Mouse (Mus musculus): ENCODE data around the gene Exosc7.

The Exosc7 gene

DNA sequence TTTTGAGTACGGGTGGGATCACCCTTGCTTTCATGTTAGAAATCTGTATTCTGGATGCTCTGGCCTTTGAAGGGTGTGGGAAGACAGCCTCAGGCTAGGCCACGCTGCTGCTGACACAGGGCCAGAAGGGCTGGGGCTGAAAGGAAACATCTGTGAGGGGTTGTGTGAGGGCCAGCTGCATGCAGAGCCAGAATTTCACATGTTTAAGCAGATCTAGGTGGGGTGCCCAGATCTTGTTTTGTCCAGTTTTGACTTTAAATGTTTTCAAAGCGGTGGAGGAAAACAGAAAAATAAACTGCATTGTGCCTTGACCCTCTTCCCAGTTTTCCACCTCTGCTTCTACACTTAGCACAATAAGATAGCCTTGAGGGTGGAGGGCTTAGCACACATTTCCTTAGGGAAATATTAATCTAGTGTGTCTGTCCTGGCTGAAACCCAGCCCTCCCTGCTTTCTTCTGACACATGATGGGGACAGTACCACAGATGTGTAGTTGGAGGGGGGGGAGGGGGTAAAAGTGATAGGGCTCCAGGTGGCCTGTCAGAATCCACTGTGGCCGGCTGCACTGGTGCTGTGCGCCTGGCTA lies 26.0 kb downstream of the Exosc7 start:
- in situ Hi-C loops (cut with MseI, MboI) = no loop called here

DNA sequence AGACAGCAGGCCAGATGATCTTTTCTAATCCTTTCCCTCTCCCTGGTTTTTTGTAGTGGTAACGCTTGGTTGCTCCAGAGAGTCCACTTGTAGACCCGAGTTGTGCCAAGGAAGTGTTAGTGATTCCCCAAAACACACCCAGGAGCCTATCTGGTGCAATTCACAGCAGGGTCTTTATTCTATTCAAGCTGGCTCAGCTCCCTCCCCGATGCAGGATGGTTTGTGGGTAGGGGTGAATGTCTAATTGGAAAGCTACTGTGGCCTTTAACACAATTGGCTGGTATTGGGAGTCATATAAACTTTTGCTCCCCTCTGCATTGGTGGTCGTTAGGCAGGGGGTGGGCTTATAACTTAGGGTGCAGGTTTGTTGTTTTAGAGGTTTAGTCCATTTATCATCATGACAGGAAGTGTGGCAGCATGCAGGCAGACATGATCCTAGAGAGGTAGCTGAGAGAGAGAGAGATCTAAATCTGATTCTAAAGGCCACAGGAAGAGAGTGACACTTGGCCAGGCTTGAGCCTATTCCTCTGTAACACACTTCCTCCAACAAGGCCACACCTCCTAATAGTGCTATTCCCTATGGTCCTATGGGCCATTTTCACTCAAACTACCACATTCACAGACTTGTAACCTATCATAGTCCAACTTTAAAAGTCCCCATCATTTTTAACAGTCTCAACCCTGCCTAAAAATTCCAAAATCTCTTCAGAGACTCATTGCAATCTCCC lies 27.0 kb downstream of the Exosc7 start:
- in situ Hi-C loops (cut with MseI, MboI) = no loop called here

DNA sequence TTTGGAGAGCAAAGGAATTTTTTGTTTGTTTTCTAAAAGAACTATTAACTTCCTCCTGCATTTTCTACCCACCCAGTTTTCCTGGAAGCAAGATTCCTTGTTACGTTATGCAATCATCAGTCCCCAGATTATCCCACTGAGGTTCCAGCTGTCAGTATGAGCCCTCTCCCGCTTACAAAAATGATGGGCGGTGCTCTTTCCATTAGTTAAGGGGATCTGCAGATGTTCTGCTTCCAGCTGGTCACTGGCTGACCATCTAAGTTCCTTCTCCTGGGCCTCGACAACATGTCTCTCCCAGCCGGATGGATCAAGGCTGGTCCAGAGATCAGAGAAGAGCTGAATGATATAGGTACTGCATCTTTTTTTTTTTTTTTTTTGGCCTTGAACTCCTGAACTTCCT lies 35.4 kb downstream of the Exosc7 start:
- in situ Hi-C loops (cut with MseI, MboI) = no loop called here

DNA sequence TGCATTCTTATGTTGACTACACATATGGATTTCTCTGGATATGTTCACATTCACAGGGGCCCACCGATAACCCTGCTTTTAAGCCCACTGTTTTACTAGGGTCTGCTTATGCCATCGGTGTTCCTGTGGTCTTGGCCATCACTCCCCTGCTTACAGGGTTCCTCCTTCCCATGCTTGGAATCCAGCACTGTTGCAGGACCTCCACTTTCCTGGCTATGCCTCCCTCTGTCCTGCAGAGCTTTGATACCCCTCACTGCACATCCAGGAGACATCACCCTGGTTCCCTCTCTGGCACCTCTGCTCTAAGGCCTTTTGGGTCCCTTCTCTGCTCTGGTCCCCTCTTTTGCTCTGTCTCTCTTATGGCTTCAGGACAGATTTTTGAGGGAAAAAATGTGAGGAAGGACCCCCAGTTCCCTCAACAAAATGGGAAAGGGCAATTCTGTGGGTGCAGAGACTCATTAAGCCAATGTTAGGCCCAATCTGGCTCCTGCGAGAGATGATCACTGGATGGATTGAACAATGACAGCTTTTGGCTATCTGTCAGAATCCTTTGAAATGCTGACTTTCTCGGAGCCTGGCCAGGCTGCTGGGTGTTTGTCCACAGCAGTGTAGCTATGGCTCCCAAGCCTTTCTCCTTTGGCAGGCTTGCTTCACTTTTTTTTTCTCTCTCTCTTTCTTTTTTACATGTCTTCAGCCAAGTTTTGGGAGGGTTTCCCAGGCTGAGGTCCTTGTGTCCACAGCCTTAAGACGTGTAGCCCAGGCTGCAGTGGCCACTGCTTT lies 37.4 kb downstream of the Exosc7 start, which contains the start of gene Clec3b:
Clec3b (plus strand) TSS at position 706 of the 780 bp plus-strand sequence.
- in situ Hi-C loops (cut with MseI, MboI) = loop anchor here (10.0 kb wide), 1 partner anchor 294 kb away; no protein-coding TSS in a partner anchor

DNA sequence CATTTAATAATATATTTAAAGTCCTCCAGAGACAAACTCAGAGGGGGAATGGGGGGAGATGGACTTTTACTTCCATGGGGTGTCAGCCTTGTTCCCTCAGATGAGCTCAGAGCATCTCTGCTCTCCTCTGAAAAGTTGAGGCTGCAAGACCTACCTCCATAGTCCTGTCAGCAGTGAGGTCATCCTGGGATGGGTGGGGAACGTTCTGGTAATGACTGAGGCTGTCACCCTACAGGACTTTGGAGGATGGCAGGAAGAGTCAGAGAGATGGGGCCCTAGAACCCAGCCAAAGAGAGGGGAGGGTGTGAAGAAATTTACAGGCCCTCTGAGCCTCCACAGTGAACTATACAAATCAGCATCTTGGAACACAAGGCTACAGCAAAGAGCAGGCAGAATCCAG lies 38.5 kb downstream of the Exosc7 start:
- in situ Hi-C loops (cut with MseI, MboI) = loop anchor here (10.0 kb wide), 1 partner anchor 293 kb away; no protein-coding TSS in a partner anchor

DNA sequence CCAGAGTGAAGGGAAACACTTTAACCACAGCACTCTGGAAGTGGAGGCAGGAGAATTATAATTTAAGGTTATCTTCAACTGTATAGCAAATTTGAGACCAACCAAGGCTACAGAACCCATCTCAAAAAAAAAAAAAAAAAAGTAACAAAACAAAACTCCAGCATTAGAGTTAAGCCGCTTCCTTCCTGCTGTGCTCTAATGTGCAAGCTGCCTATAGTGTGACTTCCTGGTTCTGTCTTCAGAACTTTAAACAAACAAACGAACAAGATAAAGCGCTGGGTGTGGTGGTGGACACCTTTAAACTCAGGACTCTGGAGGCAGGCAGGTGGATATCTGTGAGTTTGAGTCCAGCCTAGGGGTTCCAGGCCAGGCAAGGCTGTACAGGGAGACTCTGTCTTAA lies 39.0 kb downstream of the Exosc7 start:
- in situ Hi-C loops (cut with MseI, MboI) = loop anchor here (10.0 kb wide), 1 partner anchor 293 kb away; no protein-coding TSS in a partner anchor

DNA sequence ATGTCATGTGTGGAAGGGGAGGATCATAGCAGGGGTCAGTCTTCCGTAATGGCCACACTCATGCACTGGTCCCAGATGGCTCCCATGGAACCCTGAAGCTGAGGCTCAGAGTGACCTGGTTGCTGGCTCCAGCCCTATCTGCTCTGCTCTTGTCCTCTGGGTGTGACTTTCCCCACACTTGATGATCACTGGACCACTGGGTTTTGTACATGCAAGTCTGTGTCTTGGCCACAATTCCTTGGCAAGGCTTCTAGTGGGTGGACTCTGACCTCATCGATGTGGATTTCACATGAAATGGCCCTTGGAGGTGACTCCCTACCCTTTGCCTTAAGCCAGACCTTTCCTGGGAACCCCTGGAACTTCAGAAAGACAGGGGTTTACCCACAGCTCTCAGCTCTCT lies 40.1 kb downstream of the Exosc7 start:
- in situ Hi-C loops (cut with MseI, MboI) = loop anchor here (10.0 kb wide), 1 partner anchor 292 kb away; no protein-coding TSS in a partner anchor

DNA sequence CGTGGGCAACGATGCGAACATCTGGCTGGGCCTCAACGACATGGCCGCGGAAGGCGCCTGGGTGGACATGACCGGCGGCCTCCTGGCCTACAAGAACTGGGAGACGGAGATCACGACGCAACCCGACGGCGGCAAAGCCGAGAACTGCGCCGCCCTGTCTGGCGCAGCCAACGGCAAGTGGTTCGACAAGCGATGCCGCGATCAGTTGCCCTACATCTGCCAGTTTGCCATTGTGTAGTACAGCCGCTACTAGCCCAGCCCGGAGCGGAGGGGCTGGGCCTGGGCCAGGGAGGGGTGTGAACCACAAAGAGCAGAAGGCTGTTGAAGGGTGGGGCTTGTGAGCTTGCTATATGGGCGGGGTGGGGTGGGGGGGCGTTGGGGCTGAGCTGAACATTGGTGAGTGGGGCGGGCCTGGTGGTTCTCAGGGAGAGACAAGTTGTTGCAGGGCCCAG lies 43.9 kb downstream of the Exosc7 start:
- in situ Hi-C loops (cut with MseI, MboI) = loop anchor here (5.0 to 10.0 kb wide), 3 partner anchors 95 to 288 kb away; no protein-coding TSS in a partner anchor

DNA sequence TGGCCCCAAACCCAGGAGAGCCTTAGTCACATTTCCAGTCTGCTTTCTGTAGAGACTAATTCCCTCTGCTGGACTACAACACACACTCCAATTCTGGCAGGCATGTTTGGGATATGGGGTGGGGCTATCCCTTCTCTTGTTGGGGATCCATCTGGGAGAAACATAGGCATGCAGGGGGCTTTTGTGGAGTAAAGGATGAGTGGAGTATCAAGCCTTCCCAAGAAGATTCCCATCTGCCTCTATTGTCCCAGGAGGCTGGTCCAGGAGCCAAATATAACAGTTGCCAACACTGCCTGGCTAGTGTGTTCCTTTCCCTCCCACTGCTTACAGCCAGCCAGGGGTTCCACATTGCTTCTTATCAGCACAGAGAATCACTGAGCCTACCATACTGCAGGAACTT lies 44.7 kb downstream of the Exosc7 start:
- in situ Hi-C loops (cut with MseI, MboI) = loop anchor here (5.0 to 10.0 kb wide), 3 partner anchors 95 to 287 kb away; no protein-coding TSS in a partner anchor

DNA sequence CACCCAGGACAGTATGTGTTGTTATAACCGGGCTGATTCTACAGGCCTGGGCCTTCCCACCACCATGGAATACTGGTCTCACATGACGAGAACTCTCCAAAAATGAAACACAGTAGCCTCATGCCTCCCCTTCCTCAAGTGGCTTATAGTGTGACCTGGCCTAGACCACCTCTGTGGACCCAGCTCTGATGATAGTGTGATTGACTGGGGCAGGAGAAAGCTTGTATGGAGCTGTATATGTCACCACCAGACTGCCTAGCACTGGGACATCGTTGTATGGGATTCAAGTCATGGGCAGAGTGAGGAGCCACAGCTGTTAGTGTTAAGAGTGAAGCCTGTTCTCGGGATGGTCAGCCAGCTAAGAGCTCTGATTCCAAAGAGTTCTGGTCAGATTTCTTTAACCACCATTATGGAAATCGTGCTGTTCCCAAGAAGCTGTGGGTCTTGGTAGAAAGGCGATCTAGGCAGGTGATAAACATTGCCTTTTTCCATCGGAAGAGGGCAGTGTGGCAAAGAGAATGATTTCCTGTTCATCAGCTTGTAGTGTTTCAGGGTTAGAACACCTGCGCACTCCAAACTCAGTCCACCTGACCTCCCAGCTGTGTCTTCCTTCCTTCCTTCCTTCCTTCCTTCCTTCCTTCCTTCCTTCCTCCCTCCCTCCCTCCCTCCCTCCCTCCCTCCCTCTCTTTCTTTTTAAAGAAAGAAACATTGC lies 45.3 kb downstream of the Exosc7 start:
- in situ Hi-C loops (cut with MseI, MboI) = loop anchor here (5.0 to 10.0 kb wide), 3 partner anchors 94 to 287 kb away; no protein-coding TSS in a partner anchor

DNA sequence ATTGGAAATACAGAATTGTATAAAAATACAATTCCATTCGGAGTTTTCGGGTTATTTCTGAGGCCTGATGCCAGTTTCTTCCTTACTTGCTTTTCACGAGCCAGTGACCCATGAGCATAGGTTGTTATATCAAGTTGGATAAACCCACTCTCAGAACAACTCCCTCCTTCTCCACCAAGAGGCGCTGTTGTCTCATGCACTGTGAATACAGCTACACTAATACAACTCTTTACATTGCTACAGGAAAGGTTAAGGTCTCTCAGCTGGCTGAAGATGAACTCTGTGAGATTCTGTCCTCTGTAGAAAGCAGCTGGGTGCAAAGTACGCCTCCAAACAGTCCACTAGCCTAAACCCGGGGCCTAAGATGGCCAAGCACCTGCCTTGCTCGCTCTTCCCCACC lies 46.3 kb downstream of the Exosc7 start:
- in situ Hi-C loops (cut with MseI, MboI) = loop anchor here (5.0 to 10.0 kb wide), 3 partner anchors 93 to 285 kb away; no protein-coding TSS in a partner anchor

DNA sequence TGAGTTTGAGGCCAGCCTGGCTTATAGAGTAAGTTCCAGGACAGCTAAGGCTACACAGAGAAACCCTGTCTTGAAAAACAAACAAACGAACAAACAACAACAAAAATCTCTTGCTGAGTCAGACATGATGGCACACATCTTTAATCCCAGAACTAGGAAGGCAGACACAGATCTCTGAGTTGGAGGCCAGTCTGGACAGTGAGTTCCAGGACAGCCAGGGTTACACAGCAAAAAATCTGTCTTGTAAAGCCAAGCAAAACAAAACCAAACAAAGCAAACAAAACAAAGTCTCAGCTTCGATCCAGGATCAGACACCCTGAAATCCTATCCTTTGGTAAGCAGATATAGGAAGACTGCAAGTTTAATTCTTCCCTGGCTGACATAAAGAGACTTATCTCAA lies 48.8 kb downstream of the Exosc7 start:
- in situ Hi-C loops (cut with MseI, MboI) = no loop called here

DNA sequence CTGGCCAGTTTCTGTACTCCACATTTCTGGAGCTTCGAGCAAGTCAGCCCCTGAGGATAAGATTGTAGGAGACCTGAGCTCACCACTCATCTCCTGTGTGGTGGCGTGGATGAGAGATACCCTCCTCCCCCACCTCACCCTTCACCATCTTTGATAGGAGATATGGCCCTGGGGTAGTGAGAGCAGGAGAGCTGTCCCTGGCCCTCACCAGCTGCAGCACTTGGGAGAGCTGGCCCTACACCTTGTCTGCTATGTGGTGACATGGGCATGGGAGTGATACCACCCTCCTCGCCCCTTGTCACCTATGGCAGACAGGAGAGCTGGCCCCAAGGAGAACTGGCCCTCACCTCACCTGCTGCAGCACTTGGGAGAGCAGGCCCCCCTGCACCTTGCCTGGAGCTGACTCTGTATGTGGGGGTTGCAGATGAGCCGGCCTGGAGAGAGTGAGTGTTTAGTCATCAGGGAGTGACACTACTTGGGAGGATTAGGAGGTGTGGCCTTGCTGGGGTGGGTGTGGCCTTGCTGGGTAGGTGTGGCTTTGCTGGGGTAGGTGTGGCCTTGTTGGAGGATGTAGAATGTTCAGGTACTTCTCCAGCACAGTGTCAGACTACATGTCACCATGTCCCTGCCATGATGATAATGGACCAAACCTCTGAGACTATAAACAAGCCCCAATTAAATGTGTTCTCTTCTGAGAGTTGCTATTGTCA lies 50.1 kb downstream of the Exosc7 start:
- in situ Hi-C loops (cut with MseI, MboI) = no loop called here

DNA sequence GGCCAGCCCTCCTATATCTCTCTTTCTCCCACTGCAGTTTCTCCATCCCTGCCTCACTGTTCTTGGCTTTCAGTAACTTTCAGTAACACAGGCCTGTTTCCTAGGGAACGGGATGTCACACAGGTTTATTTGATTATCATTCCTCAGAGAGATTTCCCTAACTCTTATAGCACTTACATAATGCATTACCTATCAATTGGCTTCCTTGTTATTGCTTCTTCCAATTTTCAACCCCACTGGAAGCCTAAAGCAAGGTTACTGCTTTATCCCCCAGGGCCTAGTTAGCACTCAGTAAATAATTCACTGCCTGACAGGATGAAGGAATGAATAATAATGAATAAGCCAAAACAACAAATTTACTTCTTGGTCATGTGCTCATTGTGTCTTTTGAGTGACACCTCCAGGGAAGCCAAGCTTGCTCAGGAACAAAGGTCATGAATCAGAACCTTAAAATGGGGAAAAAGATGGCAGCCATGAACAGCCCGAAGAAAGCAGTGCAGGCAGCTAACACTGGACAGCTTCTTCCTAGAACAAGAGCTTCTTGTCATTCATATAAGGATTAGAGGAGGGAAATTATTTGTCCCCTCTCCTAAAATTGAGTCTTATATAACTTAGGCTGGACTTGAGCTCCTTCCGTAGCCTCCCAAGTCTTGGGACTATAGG lies 52.9 kb downstream of the Exosc7 start:
- in situ Hi-C loops (cut with MseI, MboI) = no loop called here

DNA sequence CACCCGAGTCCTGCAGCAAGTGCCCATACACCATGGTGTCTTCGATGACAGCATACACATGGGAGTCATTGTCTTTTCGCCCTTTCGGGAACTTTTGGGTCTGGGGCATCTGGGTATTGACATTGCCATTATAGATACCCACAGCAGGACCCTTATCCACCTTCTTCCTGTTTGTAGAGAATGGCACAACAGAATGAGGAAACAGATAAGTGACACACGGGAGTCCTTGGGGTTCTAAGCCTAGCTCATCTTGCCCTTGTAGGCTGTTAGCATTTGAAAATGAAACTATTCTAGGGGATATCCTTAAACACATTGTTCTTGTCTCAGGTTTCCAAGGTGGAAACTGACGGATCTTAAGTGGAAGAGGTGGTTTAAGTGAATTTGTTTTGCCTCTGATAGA lies 60.7 kb downstream of the Exosc7 start:
- in situ Hi-C loops (cut with MseI, MboI) = no loop called here

DNA sequence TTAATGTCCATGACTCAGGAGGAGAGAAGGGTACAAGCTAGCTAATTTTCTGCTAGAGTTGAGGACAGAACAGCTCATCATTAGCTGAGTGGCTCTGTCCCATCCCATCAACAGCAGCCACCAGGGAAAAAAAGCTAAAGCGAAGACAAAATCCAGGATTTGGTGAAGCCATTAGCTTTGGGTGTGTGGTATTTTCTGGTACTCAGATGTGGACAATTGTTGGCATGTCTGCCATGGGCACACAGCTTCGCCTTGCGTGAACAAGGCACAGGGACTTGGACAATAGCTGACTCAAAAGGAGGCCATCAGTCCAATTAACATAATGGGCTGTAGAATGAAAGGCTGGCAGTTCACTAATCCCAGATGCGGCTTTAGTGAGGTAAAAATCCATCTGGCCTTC lies 61.3 kb downstream of the Exosc7 start:
- in situ Hi-C loops (cut with MseI, MboI) = no loop called here

DNA sequence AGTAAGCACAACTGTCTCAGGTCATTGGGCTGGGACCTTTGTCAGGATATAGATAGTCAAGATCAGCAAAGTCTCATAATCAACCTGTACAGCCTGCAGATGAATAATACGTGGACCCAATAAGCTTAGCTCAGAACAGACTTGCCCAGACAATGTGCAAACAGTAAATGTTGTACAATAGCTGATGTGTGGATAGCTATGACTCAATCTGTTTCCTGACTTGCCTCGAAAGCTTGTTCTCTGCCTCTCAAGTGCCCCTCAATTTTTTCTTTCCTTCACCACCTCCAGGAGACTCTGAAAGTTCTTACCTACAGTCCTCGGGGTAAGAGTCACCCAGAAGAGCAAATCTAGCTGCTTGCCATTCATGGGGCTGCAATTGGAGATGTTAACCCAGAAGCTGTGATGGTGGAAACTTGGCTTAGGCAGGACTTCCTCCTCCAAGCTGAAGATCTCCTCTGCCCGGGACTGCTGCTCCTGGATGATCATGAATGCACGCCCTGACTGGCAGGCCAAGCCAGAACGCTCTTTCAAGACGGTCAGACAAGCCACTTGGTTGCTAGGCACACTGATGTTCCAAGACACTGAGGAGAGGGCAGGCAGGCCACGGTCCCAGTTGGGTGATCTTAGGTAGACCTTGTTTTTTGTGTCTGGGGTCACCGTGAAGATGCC lies 64.5 kb downstream of the Exosc7 start:
- in situ Hi-C loops (cut with MseI, MboI) = no loop called here

DNA sequence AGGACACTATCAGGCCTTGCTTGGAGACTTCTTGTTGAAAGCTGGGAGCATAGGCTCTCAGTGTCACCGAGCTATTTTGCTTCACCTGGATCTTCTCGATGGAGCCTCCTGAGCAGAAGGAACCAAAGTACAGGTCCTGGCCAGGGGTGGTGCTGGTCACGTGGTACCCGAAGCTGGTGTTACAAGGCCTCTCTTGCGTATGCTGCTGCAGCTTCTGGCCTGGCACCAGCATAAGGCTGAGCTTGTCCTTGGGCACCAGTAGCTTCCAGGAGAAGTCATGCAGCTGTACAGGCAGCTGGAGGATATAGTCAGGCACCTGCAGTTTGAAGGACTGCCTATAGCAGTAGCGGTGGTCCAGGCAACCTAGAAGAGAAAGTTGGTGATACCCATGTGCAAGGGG lies 67.0 kb downstream of the Exosc7 start:
- in situ Hi-C loops (cut with MseI, MboI) = no loop called here

DNA sequence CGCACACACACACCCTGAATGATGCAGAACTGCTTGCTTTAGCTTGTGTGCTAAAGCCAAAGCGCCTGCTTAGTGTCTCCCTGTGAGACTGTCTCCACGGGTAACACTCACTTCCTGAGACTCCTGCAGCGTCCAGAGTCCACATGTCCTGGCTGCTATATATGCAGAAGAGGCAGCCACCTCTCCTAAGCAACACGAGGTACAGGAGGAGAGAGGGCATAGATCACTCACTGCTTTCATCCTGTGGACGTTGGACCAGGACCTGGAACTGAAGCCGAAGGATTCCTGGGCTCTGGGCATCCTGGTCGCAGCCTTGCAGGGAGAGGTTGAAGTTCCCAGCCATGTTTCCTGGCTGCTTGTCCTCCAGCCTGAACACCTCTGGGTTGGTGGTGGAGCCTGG lies 70.2 kb downstream of the Exosc7 start:
- in situ Hi-C loops (cut with MseI, MboI) = no loop called here

DNA sequence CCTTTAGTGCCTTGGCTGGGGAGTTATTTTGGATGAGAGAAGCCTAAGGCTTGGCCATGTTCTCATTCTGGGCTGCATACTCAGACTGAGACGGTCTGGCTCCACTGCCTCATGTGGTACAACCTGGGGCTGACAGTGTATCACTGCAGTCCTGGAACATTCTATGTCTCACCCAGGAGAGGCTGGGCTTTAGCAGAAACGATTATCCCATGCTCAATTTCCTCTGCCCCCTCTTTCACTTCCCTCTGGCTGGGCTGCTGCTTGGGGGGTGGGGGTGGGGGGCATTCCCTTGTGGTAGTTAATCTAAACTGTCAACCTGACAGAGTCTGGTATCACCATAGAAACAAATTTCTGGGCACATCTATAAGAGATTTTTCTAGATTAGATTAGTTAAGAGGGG lies 72.5 kb downstream of the Exosc7 start:
- in situ Hi-C loops (cut with MseI, MboI) = no loop called here
